Mouse (Mus musculus) hindbrain, embryonic 14.5 days (tissue): ENCODE measurements around the gene Elovl7. TPM values are rescaled to one million over a fixed set of nuclear protein-coding genes. Genes with fewer than 3 reads are reported as not detected.

Source experiments
- ATAC-seq: fragments of 200-750 bp; cut with Nextera tagmentation; 2 replicates; pipeline ENCODE4 v1.8.0; 2017; ENCODE audit warnings: moderate number of reproducible peaks, mild to moderate bottlenecking, moderate TSS enrichment, moderate library complexity; ENCODE audit not compliant: low FRiP score
- DNase-seq: peaks from one replicate; pipeline ENCODE4 v3.0.0-alpha.2; 2015; ENCODE audit warnings: low spot score
- H3K27ac ChIP-seq: fragments of 300-500 bp; sonication (generic); 2 replicates; pipeline ENCODE4 v1.5.1; 2014; ENCODE audit warnings: mild to moderate bottlenecking, moderate library complexity
- H3K27me3 ChIP-seq: fragments of 300-500 bp; sonication (generic); 2 replicates; pipeline ENCODE4 v1.6.1; 2014; ENCODE audit warnings: mild to moderate bottlenecking, low read length, mixed read lengths; ENCODE audit not compliant: control insufficient read depth, insufficient read depth
- H3K36me3 ChIP-seq: fragments of 300-500 bp; sonication (generic); replicated peaks from 2 replicates; pipeline ENCODE4 v1.6.1; 2014; ENCODE audit not compliant: control insufficient read depth, insufficient read depth
- H3K4me1 ChIP-seq: fragments of 300-500 bp; sonication (generic); replicated peaks from 2 replicates; pipeline ENCODE4 v1.6.1; 2014; ENCODE audit warnings: antibody characterized with exemption, low read length, mixed read lengths; ENCODE audit not compliant: control insufficient read depth, insufficient read depth
- H3K4me2 ChIP-seq: fragments of 300-500 bp; sonication (generic); replicated peaks from 2 replicates; pipeline ENCODE4 v1.6.1; 2014; ENCODE audit warnings: mild to moderate bottlenecking, moderate library complexity
- H3K4me3 ChIP-seq: fragments of 300-500 bp; sonication (generic); replicated peaks from 2 replicates; pipeline ENCODE4 v1.5.1; 2014; ENCODE audit warnings: mild to moderate bottlenecking, low read length
- H3K9ac ChIP-seq: fragments of 300-500 bp; sonication (generic); 2 replicates; pipeline ENCODE4 v1.6.1; 2014
- H3K9me3 ChIP-seq: fragments of 300-500 bp; sonication (generic); 2 replicates; pipeline ENCODE4 v1.6.1; 2016; ENCODE audit warnings: low read length; ENCODE audit not compliant: control insufficient read depth
- WGBS: fragments of 180-500 bp; shearing (Covaris S2); extraction: QIAGEN DNeasy Blood & Tissue Kit; methylation state at CpG from one replicate; pipeline ENCODE4 v1.1.7; 2014; 5-methylcytosine and 5-hydroxymethylcytosine counted together
- polyA plus RNA-seq: library from polyadenylated mRNA; unstranded; fragments of >200 nt; fragmentation: Nextera tagmentation; extraction: Ambion mirVana; gene quantifications from 2 replicates; pipeline ENCODE4 v1.2.1, GENCODE M21; 2014

Elovl7 gene
- polyA plus RNA-seq, 1 experiment from 2014 or later: 2.5 TPM

GRCm38 (mm10) chr13:108304680-108305079, 90.5 kb downstream of the Elovl7 start:
- WGBS: 47% methylated on average over 2 of the region's 2 CpGs
- Histone ChIP-seq H3K36me3 (no peaks in the 10 kb centered on the region), H3K4me2 (no peak overlapping the region), H3K9ac (no peak overlapping the region), H3K4me1 (no peaks in the 10 kb centered on the region), H3K9me3 (no peaks in the 10 kb centered on the region), H3K27me3 (no peaks in the 10 kb centered on the region), H3K27ac (no peak overlapping the region), H3K4me3 (no peak overlapping the region)
- no peak for ATAC-seq
- no peak for DNase-seq

- no peaks in the 10 kb centered on the region for H3K36me3 ChIP-seq
- peak; percentile 88 for DNase-seq
- H3K27me3 ChIP-seq: no peaks in the 10 kb centered on the region
- no peaks in the 10 kb centered on the region for H3K9me3 ChIP-seq
- peak within 1 kb of the TSS; percentile 63 for H3K4me3 ChIP-seq
- H3K4me1 ChIP-seq: peaks cover 4% of the 10 kb centered on the region; the same call in 1 of the 2 replicates
- ATAC-seq: peak; percentile 98
- WGBS: under 1% methylated on average over 48 of the region's 48 CpGs
- peak within 1 kb of the TSS; percentile 80 for H3K9ac ChIP-seq
- H3K27ac ChIP-seq: peak within 1 kb of the TSS; percentile 41; the same call in 1 of the 2 replicates
- H3K4me2 ChIP-seq: peak within 1 kb of the TSS; percentile 87
These were observed 101.7 kb downstream of the Elovl7 start, which contains the start of gene Depdc1b for GRCm38 (mm10) chr13:108315702-108316486. Depdc1b (plus strand) TSS chr13:108316332.

- WGBS: under 1% methylated on average over 32 of the region's 32 CpGs
- H3K4me1 ChIP-seq: peaks cover 4% of the 10 kb centered on the region; the same call in 1 of the 2 replicates
- H3K27ac ChIP-seq: no peak overlapping the region
- H3K9me3 ChIP-seq: no peaks in the 10 kb centered on the region
- H3K4me2 ChIP-seq: peak overlapping the region; percentile 87
- H3K4me3 ChIP-seq: peak overlapping the region; percentile 63
- H3K9ac ChIP-seq: peak overlapping the region; percentile 80
- H3K27me3 ChIP-seq: no peaks in the 10 kb centered on the region
- no peak; the same call in 1 of the 2 replicates for ATAC-seq
- H3K36me3 ChIP-seq: no peaks in the 10 kb centered on the region
- no peak for DNase-seq
These were observed 102.3 kb downstream of the Elovl7 start for GRCm38 (mm10) chr13:108316487-108316903.

- no peak overlapping the region for H3K4me3 ChIP-seq
- H3K27me3 ChIP-seq: no peaks in the 10 kb centered on the region
- peaks cover 4% of the 10 kb centered on the region; the same call in 1 of the 2 replicates for H3K4me1 ChIP-seq
- H3K4me2 ChIP-seq: no peak overlapping the region
- WGBS: 88% methylated on average over 2 of the region's 2 CpGs
- no peaks in the 10 kb centered on the region for H3K36me3 ChIP-seq
- no peaks in the 10 kb centered on the region for H3K9me3 ChIP-seq
- H3K27ac ChIP-seq: no peak overlapping the region
- no peak overlapping the region for H3K9ac ChIP-seq
- no peak for ATAC-seq
- DNase-seq: no peak
These were observed 103.2 kb downstream of the Elovl7 start for GRCm38 (mm10) chr13:108317414-108317813.

GRCm38 (mm10) chr13:108319028-108319427, 104.8 kb downstream of the Elovl7 start:
- no peaks in the 10 kb centered on the region for H3K36me3 ChIP-seq
- no peaks in the 10 kb centered on the region for H3K9me3 ChIP-seq
- no peak overlapping the region for H3K9ac ChIP-seq
- ATAC-seq (no peak), DNase-seq (no peak)
- no peak overlapping the region for H3K4me2 ChIP-seq
- no peak overlapping the region for H3K4me3 ChIP-seq
- 96% methylated on average over 8 of the region's 8 CpGs for WGBS
- peaks cover 4% of the 10 kb centered on the region; the same call in 1 of the 2 replicates for H3K4me1 ChIP-seq
- no peak overlapping the region for H3K27ac ChIP-seq
- H3K27me3 ChIP-seq: no peaks in the 10 kb centered on the region

- 92% methylated on average over 8 of the region's 8 CpGs for WGBS
- DNase-seq (no peak), ATAC-seq (no peak)
These were observed 106.0 kb downstream of the Elovl7 start for GRCm38 (mm10) chr13:108320216-108320615.

GRCm38 (mm10) chr13:108322466-108322865, 108.3 kb downstream of the Elovl7 start:
- Histone ChIP-seq H3K4me2 (no peak overlapping the region), H3K9ac (no peak overlapping the region), H3K27me3 (no peaks in the 10 kb centered on the region), H3K4me1 (no peaks in the 10 kb centered on the region), H3K4me3 (no peak overlapping the region), H3K36me3 (no peaks in the 10 kb centered on the region), H3K27ac (no peak overlapping the region), H3K9me3 (no peaks in the 10 kb centered on the region)
- DNase-seq: no peak
- 94% methylated on average over 2 of the region's 2 CpGs for WGBS
- no peak for ATAC-seq

More at GRCm38 (mm10) chr13:108320216-108320615, 106.0 kb downstream of the Elovl7 start:
- Histone ChIP-seq H3K4me2 (no peak overlapping the region), H3K27me3 (no peaks in the 10 kb centered on the region), H3K4me1 (peaks cover 4% of the 10 kb centered on the region; the same call in 1 of the 2 replicates), H3K9me3 (no peaks in the 10 kb centered on the region), H3K27ac (no peak overlapping the region), H3K4me3 (no peak overlapping the region), H3K36me3 (no peaks in the 10 kb centered on the region), H3K9ac (no peak overlapping the region)

GRCm38 (mm10) chr13:108323317-108323716, 109.1 kb downstream of the Elovl7 start:
- H3K4me3 ChIP-seq: no peak overlapping the region
- no peak overlapping the region for H3K27ac ChIP-seq
- H3K27me3 ChIP-seq: no peaks in the 10 kb centered on the region
- H3K9me3 ChIP-seq: no peaks in the 10 kb centered on the region
- no peak for ATAC-seq
- no peak overlapping the region for H3K4me2 ChIP-seq
- no peak overlapping the region for H3K9ac ChIP-seq
- whole genome bisulfite sequencing: 99% methylated on average over 2 of the region's 2 CpGs
- no peaks in the 10 kb centered on the region for H3K4me1 ChIP-seq
- no peak for DNase-seq
- H3K36me3 ChIP-seq: no peaks in the 10 kb centered on the region

GRCm38 (mm10) chr13:108323866-108324829, 109.9 kb downstream of the Elovl7 start:
- Histone ChIP-seq H3K4me2 (no peak overlapping the region), H3K4me1 (no peaks in the 10 kb centered on the region), H3K36me3 (no peaks in the 10 kb centered on the region), H3K27ac (no peak overlapping the region), H3K9me3 (no peaks in the 10 kb centered on the region), H3K9ac (no peak overlapping the region), H3K27me3 (no peaks in the 10 kb centered on the region), H3K4me3 (no peak overlapping the region)
- 93% methylated on average over 22 of the region's 22 CpGs for WGBS
- ATAC-seq: no peak
- DNase-seq: no peak
